Mouse (Mus musculus): ENCODE results near the gene Tmem138. TPM values are rescaled to one million over a fixed set of nuclear protein-coding genes. Genes with fewer than 3 reads are reported as not detected.
A peak's percentile ranks its signal among the peaks of the same experiment; 100 is the strongest.
"Not testable (repeated sequence)": the region's sequence is repeated elsewhere in the genome, so short reads cannot be mapped to it uniquely, and the experiment has no call there.

Gene Tmem138
- polyA plus RNA-seq, 1 experiment from 2014 or later: 52.5 TPM

- Histone ChIP-seq H3K27me3 (no peaks in the 10 kb centered on the region), H3K4me2 (replicated peaks) (no peak overlapping the region), H3K36me3 (no peaks in the 10 kb centered on the region), H3K4me1 (no peaks in the 10 kb centered on the region), H3K9ac (replicated peaks) (no peak overlapping the region), H3K4me3 (no peak overlapping the region), H3K27ac (replicated peaks) (no peak overlapping the region), H3K9me3 (no peaks in the 10 kb centered on the region)
- 56% methylated on average over 5 of the region's 5 CpGs for WGBS
- ATAC-seq (ENCODE audit: low FRiP score, low read depth): no peak
Observed at GRCm38 (mm10) chr19:10562351-10562750, 14.8 kb downstream of the Tmem138 start.

GRCm38 (mm10) chr19:10561558-10562314, 15.4 kb downstream of the Tmem138 start:
- no peak for ATAC-seq (ENCODE audit: low FRiP score, low read depth)
- Histone ChIP-seq H3K27me3 (no peaks in the 10 kb centered on the region), H3K4me3 (no peak overlapping the region), H3K4me2 (replicated peaks) (no peak overlapping the region), H3K36me3 (no peaks in the 10 kb centered on the region), H3K27ac (replicated peaks) (no peak overlapping the region), H3K9me3 (no peaks in the 10 kb centered on the region), H3K4me1 (0 out of 2 replicates have a peak, but pooled peaks cover under 1% of the 10 kb centered on the region), H3K9ac (replicated peaks) (no peak overlapping the region)
- WGBS: 70% methylated on average over 6 of the region's 6 CpGs

GRCm38 (mm10) chr19:10560108-10560507, 17.1 kb downstream of the Tmem138 start:
- 41% methylated on average over 5 of the region's 5 CpGs for WGBS
- Histone ChIP-seq H3K4me1 (peaks cover 11% of the 10 kb centered on the region), H3K9me3 (no peaks in the 10 kb centered on the region), H3K4me3 (no peak overlapping the region), H3K27ac (replicated peaks) (no peak overlapping the region), H3K36me3 (no peaks in the 10 kb centered on the region), H3K27me3 (no peaks in the 10 kb centered on the region), H3K9ac (replicated peaks) (no peak overlapping the region), H3K4me2 (replicated peaks) (no peak overlapping the region)
- no peak for ATAC-seq (ENCODE audit: low FRiP score, low read depth)

DNA sequence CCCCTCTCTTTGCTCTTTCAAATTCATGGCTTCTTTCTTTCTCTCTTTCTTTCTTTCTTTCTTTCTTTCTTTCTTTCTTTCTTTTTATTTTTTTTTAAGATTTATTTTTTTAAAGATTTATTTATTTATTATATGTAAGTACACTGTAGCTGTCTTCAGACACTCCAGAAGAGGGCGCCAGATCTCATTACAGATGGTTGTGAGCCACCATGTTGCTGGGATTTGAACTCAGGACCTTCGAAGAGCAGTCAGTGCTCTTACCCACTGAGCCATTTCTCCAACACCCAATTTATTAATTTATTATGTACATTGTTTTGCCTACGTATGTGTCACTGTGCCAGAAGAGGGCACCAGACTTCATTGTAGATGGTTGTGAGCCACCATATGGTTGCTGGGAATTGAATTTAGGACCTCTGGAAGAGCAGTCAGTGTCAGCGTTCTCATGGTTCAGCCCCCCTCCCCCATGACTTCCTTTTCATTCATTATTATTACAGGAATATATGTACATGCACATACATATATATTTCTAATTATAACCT, 19.3 kb downstream of the Tmem138 start:
- H3K27me3 ChIP-seq; ATAC-seq (ENCODE audit: low FRiP score, low read depth); H3K4me3 ChIP-seq; H3K9me3 ChIP-seq; H3K9ac ChIP-seq (replicated peaks); H3K27ac ChIP-seq (replicated peaks); H3K36me3 ChIP-seq; H3K4me2 ChIP-seq (replicated peaks): not testable (repeated sequence)
- peaks cover 18% of the 10 kb centered on the region for H3K4me1 ChIP-seq
- WGBS: 74% methylated on average over 4 of the region's 4 CpGs

- no peak for ATAC-seq (ENCODE audit: low FRiP score, low read depth)
- Histone ChIP-seq H3K4me3 (no peak overlapping the region), H3K9ac (replicated peaks) (no peak overlapping the region), H3K4me1 (peaks cover 18% of the 10 kb centered on the region), H3K4me2 (replicated peaks) (no peak overlapping the region), H3K27ac (replicated peaks) (no peak overlapping the region), H3K9me3 (no peaks in the 10 kb centered on the region), H3K36me3 (peaks cover 6% of the 10 kb centered on the region; the same call in 1 of the 2 replicates), H3K27me3 (no peaks in the 10 kb centered on the region)
- WGBS: 84% methylated on average over 2 of the region's 2 CpGs
Observed at GRCm38 (mm10) chr19:10557430-10557829, 19.7 kb downstream of the Tmem138 start.

- no peak for ATAC-seq (ENCODE audit: low FRiP score, low read depth)
- no peaks in the 10 kb centered on the region for H3K27me3 ChIP-seq
- H3K36me3 ChIP-seq: peaks cover 8% of the 10 kb centered on the region
- 82% methylated on average over 2 of the region's 2 CpGs for WGBS
- no peak overlapping the region for H3K4me2 ChIP-seq (replicated peaks)
- H3K27ac ChIP-seq (replicated peaks): no peak overlapping the region
- no peak overlapping the region for H3K9ac ChIP-seq (replicated peaks)
- no peaks in the 10 kb centered on the region for H3K9me3 ChIP-seq
- no peak overlapping the region for H3K4me3 ChIP-seq
- H3K4me1 ChIP-seq: peaks cover 18% of the 10 kb centered on the region
Observed at GRCm38 (mm10) chr19:10557001-10557400, 20.2 kb downstream of the Tmem138 start.

DNA sequence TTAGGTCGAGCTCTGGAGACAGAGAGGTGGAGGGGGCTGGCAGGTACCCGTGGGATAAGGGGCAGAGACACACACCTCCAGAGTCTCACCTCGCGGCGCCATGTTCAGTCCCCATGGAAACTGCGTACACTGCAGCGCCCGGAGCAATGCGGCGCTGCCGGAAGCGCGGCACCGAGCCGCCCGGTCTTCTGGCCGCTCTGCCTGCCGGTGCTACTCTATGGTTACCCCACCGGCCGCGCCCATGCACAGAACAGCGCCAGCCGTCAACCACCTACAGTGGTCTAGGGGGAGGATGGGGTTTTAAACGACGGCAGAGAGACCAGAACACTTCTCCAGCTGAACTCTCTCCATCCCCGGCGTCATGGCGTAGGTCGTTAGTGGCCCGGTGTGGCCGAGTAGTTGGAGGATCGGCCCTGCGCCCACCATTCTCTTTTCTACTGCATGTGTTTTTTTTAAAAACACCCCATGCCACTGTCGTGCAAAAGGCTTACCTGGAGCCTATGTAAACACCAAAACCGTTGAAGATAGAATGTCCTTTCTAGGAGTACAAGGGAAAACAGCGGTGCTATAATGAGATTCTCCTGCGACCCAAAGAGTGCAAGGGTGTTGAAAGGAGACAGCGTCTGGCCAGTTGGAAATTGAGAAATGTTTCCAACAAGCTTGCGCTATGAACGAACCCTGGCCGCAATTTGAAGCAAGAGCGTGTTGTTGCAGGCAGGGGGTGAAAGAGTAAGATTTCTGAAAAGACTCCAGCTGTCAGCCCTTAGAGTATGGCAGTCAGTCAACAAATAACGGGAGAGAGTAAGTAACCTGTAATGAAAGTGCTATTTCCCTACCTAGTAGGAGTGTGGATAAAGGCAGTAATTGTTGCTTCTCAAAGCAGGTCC, 21.3 kb downstream of the Tmem138 start, which contains the start of gene Tmem216:
Tmem216 (minus strand) TSS at position 615 of the 887 bp plus-strand sequence.
- peak within 1 kb of the TSS; percentile 75 for H3K9ac ChIP-seq (replicated peaks)
- peak; percentile 99 for ATAC-seq (ENCODE audit: low FRiP score, low read depth)
- peaks cover 18% of the 10 kb centered on the region for H3K36me3 ChIP-seq
- H3K4me3 ChIP-seq: peak within 1 kb of the TSS; percentile 66
- no peaks in the 10 kb centered on the region for H3K9me3 ChIP-seq
- peak within 1 kb of the TSS; percentile 74 for H3K4me2 ChIP-seq (replicated peaks)
- WGBS: 2% methylated on average over 43 of the region's 43 CpGs
- no peaks in the 10 kb centered on the region for H3K27me3 ChIP-seq
- H3K4me1 ChIP-seq: peaks cover 18% of the 10 kb centered on the region
- H3K27ac ChIP-seq (replicated peaks): peak within 1 kb of the TSS; percentile 77

DNA sequence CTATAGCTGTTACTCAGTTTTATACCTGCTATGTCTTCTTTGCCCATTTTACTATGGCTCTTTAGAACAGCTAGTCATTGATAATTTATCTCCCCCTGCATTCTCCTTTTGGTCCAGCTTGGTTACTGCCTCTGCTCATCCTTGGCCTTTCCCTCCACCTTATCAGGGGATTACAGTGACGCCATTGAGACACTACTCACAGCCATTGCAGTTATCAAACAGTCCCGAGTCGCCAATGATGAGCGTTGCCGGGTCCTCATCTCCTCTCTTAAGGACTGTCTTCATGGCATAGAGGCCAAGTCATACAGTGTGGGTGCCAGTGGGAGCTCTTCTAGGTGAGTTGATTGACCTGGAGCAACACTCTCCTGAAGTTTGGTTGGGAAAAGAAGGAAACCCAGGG, 37.7 kb downstream of the Tmem138 start:
- Histone ChIP-seq H3K4me3 (no peak overlapping the region), H3K36me3 (peaks cover 88% of the 10 kb centered on the region)
- ATAC-seq (ENCODE audit: low FRiP score, low read depth): no peak

DNA sequence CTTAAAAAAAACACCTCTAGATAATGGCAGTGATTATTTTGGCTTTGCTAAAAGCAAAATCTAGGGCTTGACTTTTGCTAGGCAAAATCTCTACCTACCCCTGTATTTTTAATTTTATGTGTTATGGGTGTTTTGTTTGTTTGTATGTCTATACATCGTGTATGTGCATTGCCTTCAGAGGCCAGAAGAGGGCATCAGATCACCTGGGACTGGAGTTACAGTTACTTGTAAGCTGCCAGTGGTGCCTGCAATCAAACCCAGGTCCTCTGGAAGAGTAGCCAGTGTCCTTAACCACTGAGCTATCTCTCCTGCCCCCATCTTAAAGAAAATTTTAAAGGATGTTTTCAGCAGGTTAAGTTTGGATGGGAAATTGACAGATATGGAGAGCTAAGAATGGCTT, 47.1 kb downstream of the Tmem138 start:
- ATAC-seq (ENCODE audit: low FRiP score, low read depth): no peak
- H3K27ac ChIP-seq (replicated peaks): no peak overlapping the region
- no peaks in the 10 kb centered on the region for H3K9me3 ChIP-seq
- H3K27me3 ChIP-seq: no peaks in the 10 kb centered on the region
- H3K9ac ChIP-seq (replicated peaks): no peak overlapping the region
- H3K4me1 ChIP-seq: peaks cover 12% of the 10 kb centered on the region
- H3K36me3 ChIP-seq: peaks cover 61% of the 10 kb centered on the region
- H3K4me2 ChIP-seq (replicated peaks): no peak overlapping the region
- H3K4me3 ChIP-seq: no peak overlapping the region
- WGBS: 100% methylated on average over 1 of the region's 1 CpGs

More for the DNA sequence above, 37.7 kb downstream of the Tmem138 start:
- Histone ChIP-seq H3K9ac (replicated peaks) (no peak overlapping the region), H3K27me3 (no peaks in the 10 kb centered on the region), H3K27ac (replicated peaks) (no peak overlapping the region), H3K9me3 (no peaks in the 10 kb centered on the region), H3K4me1 (no peaks in the 10 kb centered on the region), H3K4me2 (replicated peaks) (no peak overlapping the region)
- WGBS: 96% methylated on average over 5 of the region's 5 CpGs

DNA sequence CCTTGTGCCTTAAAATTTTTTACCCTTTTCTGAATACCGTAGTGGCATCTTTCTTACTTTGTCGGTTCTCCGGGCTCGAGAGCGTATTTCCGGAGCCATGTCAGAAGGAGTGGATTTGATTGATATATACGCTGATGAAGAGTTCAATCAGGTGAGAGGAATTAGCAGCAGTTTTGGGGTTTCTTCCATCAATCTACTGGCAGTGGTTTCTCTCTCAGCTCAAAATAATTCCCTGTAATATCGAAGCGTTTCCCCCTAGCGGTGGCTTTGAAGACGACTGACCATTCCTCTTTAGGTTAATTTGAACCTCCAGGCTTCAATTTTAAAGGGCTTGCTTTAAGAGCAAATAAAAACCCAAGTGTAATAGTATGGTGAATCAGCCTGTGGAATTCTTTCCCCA, 51.3 kb downstream of the Tmem138 start, which contains the start of gene Sdhaf2:
Sdhaf2 (minus strand) TSS at position 233 of the 400 bp plus-strand sequence.
- no peak; the same call in 1 of the 2 replicates for ATAC-seq (ENCODE audit: low FRiP score, low read depth)
- no peaks in the 10 kb centered on the region for H3K9me3 ChIP-seq
- H3K36me3 ChIP-seq: peaks cover 25% of the 10 kb centered on the region
- no peaks in the 10 kb centered on the region for H3K27me3 ChIP-seq
- H3K4me2 ChIP-seq (replicated peaks): peak within 1 kb of the TSS; percentile 67
- H3K9ac ChIP-seq (replicated peaks): peak within 1 kb of the TSS; percentile 94
- peak within 1 kb of the TSS; percentile 97 for H3K4me3 ChIP-seq
- H3K4me1 ChIP-seq: peaks cover 17% of the 10 kb centered on the region
- H3K27ac ChIP-seq (replicated peaks): peak within 1 kb of the TSS; percentile 97
- WGBS: 1% methylated on average over 11 of the region's 11 CpGs

DNA sequence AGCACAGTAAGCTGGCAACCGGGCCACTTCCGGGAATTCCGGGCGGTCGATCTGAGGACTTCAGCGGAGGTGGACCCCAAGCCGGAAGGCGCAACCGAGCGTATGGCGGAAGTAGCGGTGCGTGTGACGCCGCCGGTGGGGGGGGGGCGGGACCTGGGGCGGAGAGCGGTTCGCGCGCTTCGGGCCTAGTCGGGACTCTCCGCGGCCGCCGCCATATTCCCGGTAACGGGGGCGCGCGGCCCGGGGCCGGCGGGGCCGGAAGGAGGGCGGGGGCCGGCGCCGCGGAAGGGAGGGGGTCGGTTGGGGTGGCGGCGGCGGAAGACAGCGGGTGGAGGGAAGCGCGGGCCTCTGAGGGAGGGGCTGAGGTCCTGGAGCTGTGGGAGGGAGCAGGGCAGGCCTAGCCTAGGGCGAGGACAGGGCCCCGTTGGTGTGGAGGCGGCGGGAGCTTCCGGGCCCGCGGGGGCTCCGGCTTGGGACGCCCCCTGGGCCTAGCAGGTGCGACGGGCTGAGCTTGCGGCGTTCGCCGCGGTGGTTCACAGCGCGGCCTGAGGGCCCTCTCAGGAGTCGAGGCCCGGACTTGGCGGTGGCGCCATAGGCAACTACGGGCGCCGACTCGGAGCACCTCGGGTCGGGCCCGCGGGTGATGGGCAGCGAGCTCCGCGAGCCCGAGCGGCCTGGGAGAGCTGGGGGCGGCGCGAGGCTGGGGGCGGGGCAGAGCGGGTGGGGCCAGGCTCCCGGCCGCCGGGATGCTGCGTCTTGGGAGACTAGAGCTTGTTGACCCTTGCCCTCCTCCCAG, 51.9 kb downstream of the Tmem138 start, which contains the start of gene Cpsf7:
Cpsf7 (plus strand) TSS at position 161 of the 796 bp plus-strand sequence.
- Histone ChIP-seq H3K4me2 (replicated peaks) (peak within 1 kb of the TSS; percentile 67), H3K9ac (replicated peaks) (peak within 1 kb of the TSS; percentile 94), H3K36me3 (peaks cover 19% of the 10 kb centered on the region), H3K9me3 (no peaks in the 10 kb centered on the region), H3K4me1 (peaks cover 17% of the 10 kb centered on the region), H3K27ac (replicated peaks) (peak within 1 kb of the TSS; percentile 97), H3K27me3 (no peaks in the 10 kb centered on the region), H3K4me3 (peak within 1 kb of the TSS; percentile 97)
- 1% methylated on average over 72 of the region's 93 CpGs for WGBS
- ATAC-seq (ENCODE audit: low FRiP score, low read depth): peak; percentile 95
